Mouse (Mus musculus) activated CD4-positive, CD25-positive, alpha-beta regulatory T cell, adult 4 months (primary cell): ENCODE data around the gene Gm16434. TPM values are rescaled to one million over a fixed set of nuclear protein-coding genes. Genes with fewer than 3 reads are reported as not detected.
"Not testable (repeated sequence)": the region's sequence is repeated elsewhere in the genome, so short reads cannot be mapped to it uniquely, and the experiment has no call there.

Source experiments
- ATAC-seq: one replicate; pipeline ENCODE4 v1.8.0; 2017
- polyA plus RNA-seq, 2 experiments: library from polyadenylated mRNA; unstranded; fragments of 100-300 nt; shearing (Covaris generic); gene quantifications; one replicate each; pipeline ENCODE4 v1.2.1; 2017

The Gm16434 gene
- not detected for polyA plus RNA-seq

DNA sequence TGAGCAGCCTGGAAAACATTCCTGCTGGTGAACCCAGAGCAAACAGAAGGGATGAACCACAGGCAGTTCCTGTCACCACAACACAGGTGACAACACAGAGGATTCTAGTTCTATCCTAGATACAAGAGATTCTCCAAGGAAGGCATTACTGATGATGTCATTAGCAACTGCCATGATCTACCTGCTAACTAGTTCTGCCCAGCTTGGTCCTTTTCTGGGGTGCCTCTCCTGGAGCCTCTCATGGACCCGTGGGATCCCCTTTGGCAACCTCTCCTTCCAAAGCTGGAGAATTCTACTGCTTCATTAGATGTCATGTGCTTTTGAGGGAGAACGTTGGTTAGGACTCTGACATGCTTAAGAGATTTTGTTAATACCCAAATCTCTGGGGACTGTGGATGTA, at the start of gene Gm16434:
Gene Gm16434, minus strand, starts transcription at position 101 of the 400 bp plus-strand sequence.
- not testable (repeated sequence) for ATAC-seq

DNA sequence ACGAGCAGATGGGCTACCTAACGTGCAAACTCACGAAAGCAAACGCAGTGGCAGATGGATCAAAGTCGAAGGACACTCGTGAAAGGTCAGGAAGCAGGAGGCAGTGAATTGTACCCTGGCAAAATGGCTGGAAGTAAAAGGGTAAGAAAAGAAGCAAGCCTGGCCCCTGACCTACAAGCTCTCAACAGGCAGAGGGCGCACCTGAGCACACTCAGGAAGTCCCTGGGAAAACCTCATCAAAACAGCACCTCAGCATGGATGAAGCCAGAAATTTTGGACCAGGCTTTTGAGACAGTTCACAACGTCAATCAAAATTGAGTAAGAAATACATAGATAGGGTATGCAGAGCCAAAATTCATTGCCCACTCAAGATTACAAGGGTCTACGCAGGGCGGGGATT, 49.2 kb upstream of the Gm16434 start:
- not testable (repeated sequence) for ATAC-seq

DNA sequence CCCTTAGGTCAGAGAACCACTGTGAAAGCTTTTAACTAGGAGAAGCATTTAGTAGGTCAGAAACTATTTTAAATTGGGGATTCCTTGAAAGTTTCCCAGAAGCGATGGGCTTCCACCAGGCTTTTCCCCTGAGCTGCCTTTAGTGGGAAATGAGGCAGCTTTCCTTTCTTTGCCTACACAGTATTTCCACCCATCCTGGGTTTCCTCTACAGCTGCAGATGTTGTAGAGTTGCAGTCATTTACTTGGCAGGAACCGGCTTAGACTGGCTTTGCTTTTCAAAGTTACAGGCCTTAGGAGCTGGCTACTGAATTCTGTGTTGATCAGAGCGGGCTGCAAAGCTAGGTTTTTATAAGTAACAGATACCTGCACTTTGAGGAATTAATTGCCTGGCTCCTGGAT, 5.7 kb upstream of the Gm16434 start:
- not testable (repeated sequence) for ATAC-seq

DNA sequence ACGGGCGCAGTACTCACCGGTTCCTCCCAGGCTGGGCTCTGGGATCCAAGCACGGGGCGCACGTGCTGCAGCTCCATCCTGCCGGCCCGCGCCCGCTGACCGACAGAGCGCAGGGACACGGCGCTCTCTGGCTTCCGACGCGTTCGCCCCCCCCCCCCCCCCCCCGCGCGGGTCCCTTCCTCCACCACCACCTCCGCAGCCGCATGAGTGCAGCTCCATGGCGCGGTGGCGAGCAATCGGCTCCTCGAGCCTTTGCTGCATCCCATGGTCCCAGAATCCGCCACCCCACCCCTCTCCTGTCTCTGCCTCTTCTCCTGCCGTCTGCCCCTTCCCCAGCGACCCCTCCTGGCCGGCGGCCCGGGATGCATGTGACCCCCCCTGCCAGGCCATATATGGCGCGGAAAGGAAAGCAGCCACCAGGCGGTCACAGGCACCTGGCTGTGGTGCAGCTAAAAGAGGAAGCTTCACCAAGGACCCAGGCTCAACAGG, 19.8 kb downstream of the Gm16434 start, which contains the start of gene Gm3512:
Gene Gm3512, minus strand, starts transcription at position 51 of the 489 bp plus-strand sequence.
- not testable (repeated sequence) for ATAC-seq

Other genes starting within 250 kb of the Gm16434 start
- gene Gm6356, start 220.7 kb downstream of the Gm16434 start, polyA plus RNA-seq, result not detected
- 1 to 10 TPM in 1 of 2 experiments, under 1 TPM in 1; 0.86 to 2.7 TPM for gene Gm10406, start 167.1 kb downstream of the Gm16434 start, polyA plus RNA-seq
- gene Gm3685, start 149.6 kb downstream of the Gm16434 start, polyA plus RNA-seq, result not detected
- 1 to 10 TPM; 3.3 to 5.9 TPM for gene Gm3696, start 93.9 kb downstream of the Gm16434 start, polyA plus RNA-seq
- gene Gm6676, start 69.1 kb downstream of the Gm16434 start, polyA plus RNA-seq, result not detected
- 10 to 100 TPM in 1 of 2 experiments, 1 to 10 TPM in 1; 8.1 to 10.4 TPM for gene Gm3512, start 20.0 kb downstream of the Gm16434 start, polyA plus RNA-seq
- gene Gm3727, start 70.2 kb upstream of the Gm16434 start, polyA plus RNA-seq, result not detected
- 10 to 100 TPM in 1 of 2 experiments, 1 to 10 TPM in 1; 7.5 to 12.4 TPM for gene Gm3739, start 120.5 kb upstream of the Gm16434 start, polyA plus RNA-seq
- gene Gm5797, start 137.9 kb upstream of the Gm16434 start, polyA plus RNA-seq, result not detected
- gene Gm8374, start 170.6 kb upstream of the Gm16434 start, polyA plus RNA-seq, result not detected